Mouse (Mus musculus): ENCODE data around the gene Cox8a.

GRCm38 (mm10) chr19:7262592-7262991 lies 45.2 kb upstream of the Cox8a start:
- TF ChIP-seq CTCF (IDR thresholded peaks at IDR 0.05; ENCODE audit: extremely low read depth, insufficient read depth, insufficient read length, insufficient replicate concordance) (no peak), POLR2A (IDR thresholded peaks at IDR 0.05; ENCODE audit: low read depth, low read length) (no peak)

Data from spleen, adult 2 months (tissue).